Mouse (Mus musculus) liver, embryonic 14.5 days (tissue): ENCODE data around the gene Eef1e1.

Experiments used
- CTCF ChIP-seq: IDR thresholded peaks from 2 replicates; pipeline ENCODE4 v1.5.1; 2016; ENCODE audit warnings: antibody characterized with exemption, low read depth, control low read depth
- EP300 ChIP-seq: IDR thresholded peaks from 2 replicates; pipeline ENCODE4 v1.6.1; 2016; ENCODE audit warnings: antibody characterized with exemption, low read depth

- TF ChIP-seq EP300 (peak; percentile 34; the same call in 1 of the 2 replicates), CTCF (no peak)
Observed at GRCm38 (mm10) chr13:38613583-38613982, 45.3 kb downstream of the Eef1e1 start.
